Mouse (Mus musculus) neutrophil, adult 59 days (primary cell): ENCODE results near the gene Map1b. TPM values are rescaled to one million over a fixed set of nuclear protein-coding genes. Genes with fewer than 3 reads are reported as not detected.

Experiments
- total RNA-seq, 2 experiments: library from RNA; stranded (reverse); gene quantifications; 1 replicate in 1 of 2; 2 replicates in 1 of 2; pipeline ENCODE4 v1.2.4; 2023

Map1b gene
- under 1 TPM; 0.11 to 0.29 TPM for total RNA-seq

GRCm38 (mm10) chr13:99516448-99516881 is at the start of gene Map1b:
Gene Map1b (minus strand): TSS chr13:99516540.

Other genes with a start within 250 kb of the Map1b start
- 10 to 100 TPM; 16.1 to 22.5 TPM for gene Ptcd2, start 171.8 kb downstream of the Map1b start, total RNA-seq
- gene Mrps27, start 171.8 kb downstream of the Map1b start, total RNA-seq, result 1 to 10 TPM; 6.3 to 8.9 TPM